Mouse (Mus musculus) liver, adult 2 months (tissue): Measurements from ENCODE around the gene Slc41a3.

Experiments used
- CTCF ChIP-seq: fragments of 200-500 bp; IDR thresholded peaks from 2 replicates; pipeline ENCODE4 v1.5.1; 2011; ENCODE audit warnings: low read depth, low read length, control low read depth
- POLR2A ChIP-seq: fragments of 200-500 bp; IDR thresholded peaks from 2 replicates; pipeline ENCODE4 v1.6.1; 2011; ENCODE audit warnings: low read length, control low read depth; ENCODE audit not compliant: insufficient read depth; ENCODE audit errors: extremely low read depth

DNA sequence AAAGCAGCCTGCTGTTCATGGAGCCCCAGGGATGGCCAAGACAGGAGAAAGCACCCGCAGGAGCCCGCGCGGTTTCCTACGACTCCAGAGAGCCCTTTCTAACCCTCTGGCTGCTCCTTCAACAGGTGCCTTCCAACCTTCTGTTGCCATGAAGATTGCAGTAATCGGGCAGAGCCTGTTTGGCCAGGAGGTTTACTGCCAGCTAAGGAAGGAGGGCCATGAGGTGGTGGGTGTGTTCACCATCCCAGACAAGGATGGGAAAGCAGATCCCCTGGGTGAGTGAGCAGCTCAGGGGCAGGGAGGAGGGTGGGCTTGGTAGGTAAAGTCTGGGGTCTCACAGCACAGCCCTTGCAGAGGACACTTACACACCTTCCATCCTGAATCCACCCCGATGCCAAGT is 47.4 kb upstream of the Slc41a3 start:
- no peak for TF ChIP-seq CTCF
- TF ChIP-seq POLR2A, result no peak
